Mouse (Mus musculus): ENCODE measurements around the gene Copa.

DNA sequence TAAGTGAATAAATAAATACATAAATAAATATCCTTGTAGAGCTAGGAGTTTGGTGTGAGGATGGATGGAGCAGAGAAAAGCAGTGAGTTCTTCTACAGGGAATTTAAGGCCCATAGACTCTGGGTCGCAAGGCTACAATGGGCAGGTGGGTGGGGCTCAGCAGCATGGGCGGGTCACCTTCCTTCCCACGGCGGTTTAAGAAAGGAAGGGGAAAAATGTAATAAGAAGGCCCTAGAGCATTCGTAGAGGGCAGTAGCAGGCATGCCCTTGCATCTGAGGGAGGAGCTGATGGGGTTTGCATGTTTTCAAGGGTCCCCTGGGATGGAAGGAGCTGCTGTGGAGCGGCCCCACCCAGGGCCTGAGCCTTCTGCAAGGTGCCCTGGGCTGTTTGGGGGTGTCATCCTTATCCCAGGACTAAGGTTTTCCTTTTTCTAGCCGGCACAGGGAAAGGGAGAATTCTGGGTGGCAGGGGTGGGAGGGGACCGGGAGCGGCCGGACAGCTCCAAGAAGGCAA, 29.5 kb upstream of the Copa start:
- TF ChIP-seq CTCF (IDR thresholded peaks at IDR 0.05; ENCODE audit: low read depth) (no peak), EP300 (IDR thresholded peaks at IDR 0.05; ENCODE audit: low read depth) (no peak)

All from liver, embryonic 14.5 days (tissue).